Mouse (Mus musculus) testis, adult 2 months (tissue): ENCODE data around the gene Cyp4f39.

ENCODE experiments used
- CTCF ChIP-seq: fragments of 200-500 bp; IDR thresholded peaks from 2 replicates; pipeline ENCODE4 v1.5.1; 2012; ENCODE audit warnings: low read depth, mild to moderate bottlenecking, inconsistent platforms, low read length, moderate library complexity; ENCODE audit not compliant: control insufficient read depth, insufficient read depth, insufficient replicate concordance
- POLR2A ChIP-seq: fragments of 200-500 bp; IDR thresholded peaks from 2 replicates; pipeline ENCODE4 v1.6.1; 2012; ENCODE audit warnings: low read depth, mild to moderate bottlenecking, inconsistent platforms, low read length, moderate library complexity; ENCODE audit not compliant: control insufficient read depth

DNA sequence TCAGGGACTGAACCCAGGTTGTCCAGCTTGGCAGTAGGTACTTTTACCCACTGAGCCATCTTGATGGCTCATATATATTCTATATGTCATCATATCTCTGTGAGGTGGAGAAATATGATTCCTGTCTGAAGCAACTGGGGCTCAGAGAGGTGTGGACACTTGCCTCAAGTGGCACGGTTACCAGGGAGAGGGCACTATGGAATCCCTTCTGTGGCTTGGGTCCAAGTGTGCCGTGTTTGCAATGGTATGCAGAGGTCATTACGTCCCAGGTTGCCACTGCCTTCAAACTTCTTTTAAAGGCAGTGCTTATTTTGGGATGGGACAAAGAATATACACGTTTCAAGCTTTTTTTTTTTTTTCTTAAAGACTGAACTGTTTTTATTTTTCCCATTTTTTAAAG, 1.7 kb downstream of the Cyp4f39 start:
- TF ChIP-seq CTCF (no peak), POLR2A (no peak)
